Mouse (Mus musculus) cerebellum, adult 9-10 months (tissue): Measurements from ENCODE around the gene Wdr93.
A peak's percentile ranks its signal among the peaks of the same experiment; 100 is the strongest.

ENCODE experiments used
- DNase-seq: peaks from one replicate; pipeline ENCODE4 v3.0.0; 2022

Wdr93 gene

GRCm38 (mm10) chr7:79742659-79743536 is at the start of gene Wdr93, which contains the start of gene Pex11a:
TSS of gene Wdr93 (plus strand) at chr7:79743163.
TSS of gene Pex11a (minus strand) at chr7:79743131.
- peak; percentile 72 for DNase-seq

- no peak for DNase-seq
Measured at GRCm38 (mm10) chr7:79696495-79696894, 46.5 kb upstream of the Wdr93 start.

GRCm38 (mm10) chr7:79702755-79703154 is 40.2 kb upstream of the Wdr93 start:
- no peak for DNase-seq

- no peak for DNase-seq
Measured at GRCm38 (mm10) chr7:79705210-79705609, 37.8 kb upstream of the Wdr93 start.

GRCm38 (mm10) chr7:79710130-79710607 is 32.8 kb upstream of the Wdr93 start:
- DNase-seq = peak; percentile 54

GRCm38 (mm10) chr7:79710831-79711230 is 32.1 kb upstream of the Wdr93 start:
- no peak for DNase-seq

GRCm38 (mm10) chr7:79715187-79715981 is 27.6 kb upstream of the Wdr93 start, which contains the start of gene Kif7:
TSS of gene Kif7 (minus strand) at chr7:79715720.
- no peak for DNase-seq

GRCm38 (mm10) chr7:79721386-79721977 is 21.5 kb upstream of the Wdr93 start:
- no peak for DNase-seq

GRCm38 (mm10) chr7:79727091-79727490 is 15.9 kb upstream of the Wdr93 start:
- no peak for DNase-seq

GRCm38 (mm10) chr7:79728219-79728618 is 14.7 kb upstream of the Wdr93 start:
- DNase-seq = no peak

- no peak for DNase-seq
Measured at GRCm38 (mm10) chr7:79729169-79729568, 13.8 kb upstream of the Wdr93 start.

- DNase-seq = no peak
Measured at GRCm38 (mm10) chr7:79729743-79730370, 13.1 kb upstream of the Wdr93 start.

GRCm38 (mm10) chr7:79731438-79731837 is 11.5 kb upstream of the Wdr93 start:
- no peak for DNase-seq

- DNase-seq = no peak
Measured at GRCm38 (mm10) chr7:79732622-79733021, 10.3 kb upstream of the Wdr93 start, which contains the start of gene Plin1. TSS of gene Plin1 (minus strand) at chr7:79732903.

GRCm38 (mm10) chr7:79734563-79734962 is 8.4 kb upstream of the Wdr93 start:
- DNase-seq = no peak

GRCm38 (mm10) chr7:79736511-79736910 is 6.5 kb upstream of the Wdr93 start:
- no peak for DNase-seq

- DNase-seq = no peak
Measured at GRCm38 (mm10) chr7:79738913-79739312, 4.0 kb upstream of the Wdr93 start.

GRCm38 (mm10) chr7:79740279-79740678 is 2.7 kb upstream of the Wdr93 start:
- no peak for DNase-seq

- no peak for DNase-seq
Measured at GRCm38 (mm10) chr7:79742277-79742658, 695 bp upstream of the Wdr93 start.

- no peak for DNase-seq
Measured at GRCm38 (mm10) chr7:79744051-79744450, 1.1 kb downstream of the Wdr93 start.

- DNase-seq = no peak
Measured at GRCm38 (mm10) chr7:79744585-79744984, 1.6 kb downstream of the Wdr93 start.

- DNase-seq = no peak
Measured at GRCm38 (mm10) chr7:79747659-79748058, 4.7 kb downstream of the Wdr93 start.

GRCm38 (mm10) chr7:79749511-79749910 is 6.5 kb downstream of the Wdr93 start:
- no peak for DNase-seq
